Mouse (Mus musculus) lung, embryonic 16.5 days (tissue): ENCODE results near the gene Pola2. TPM values are rescaled to one million over a fixed set of nuclear protein-coding genes. Genes with fewer than 3 reads are reported as not detected.

ENCODE experiments used
- ATAC-seq: fragments of 200-750 bp; cut with Nextera tagmentation; 2 replicates; pipeline ENCODE4 v1.8.0; 2017; ENCODE audit warnings: low read depth, mild to moderate bottlenecking, moderate library complexity
- H3K27ac ChIP-seq: fragments of 300-500 bp; sonication (generic); 2 replicates; pipeline ENCODE4 v1.5.1; 2014; ENCODE audit warnings: mild to moderate bottlenecking, control low read depth, low read length
- H3K27me3 ChIP-seq: fragments of 300-500 bp; sonication (generic); 2 replicates; pipeline ENCODE4 v1.6.1; 2014; ENCODE audit warnings: low read depth, low read length, mixed read lengths; ENCODE audit not compliant: control insufficient read depth, insufficient read depth
- H3K36me3 ChIP-seq: fragments of 300-500 bp; sonication (generic); 2 replicates; pipeline ENCODE4 v1.6.1; 2014; ENCODE audit warnings: low read length; ENCODE audit not compliant: control insufficient read depth, insufficient read depth
- H3K4me1 ChIP-seq: fragments of 300-500 bp; sonication (generic); replicated peaks from 2 replicates; pipeline ENCODE4 v1.6.1; 2014; ENCODE audit warnings: low read length, mixed read lengths; ENCODE audit not compliant: control insufficient read depth, insufficient read depth
- H3K4me2 ChIP-seq: fragments of 300-500 bp; sonication (generic); 2 replicates; pipeline ENCODE4 v1.6.1; 2014; ENCODE audit warnings: low read depth, low read length, control low read depth
- H3K4me3 ChIP-seq: fragments of 300-500 bp; sonication (generic); 2 replicates; pipeline ENCODE4 v1.5.1; 2014; ENCODE audit warnings: mild to moderate bottlenecking, low read length, control low read depth
- H3K9ac ChIP-seq: fragments of 300-500 bp; sonication (generic); 2 replicates; pipeline ENCODE4 v1.6.1; 2014; ENCODE audit warnings: low read length, control low read depth
- H3K9me3 ChIP-seq: fragments of 300-500 bp; sonication (generic); 2 replicates; pipeline ENCODE4 v1.6.1; 2016; ENCODE audit warnings: low read length; ENCODE audit not compliant: control insufficient read depth
- WGBS: fragments of 180-500 bp; shearing (Covaris S2); extraction: QIAGEN DNeasy Blood & Tissue Kit; methylation state at CpG from one replicate; pipeline ENCODE4 v1.1.7; 2014; 5-methylcytosine and 5-hydroxymethylcytosine counted together
- polyA plus RNA-seq: library from polyadenylated mRNA; unstranded; fragments of >200 nt; fragmentation: Nextera tagmentation; extraction: Ambion mirVana; gene quantifications from 2 replicates; pipeline ENCODE4 v1.2.1, GENCODE M21; 2015

The Pola2 gene
- 64.2 and 70.0 TPM in 2 replicates for polyA plus RNA-seq

DNA sequence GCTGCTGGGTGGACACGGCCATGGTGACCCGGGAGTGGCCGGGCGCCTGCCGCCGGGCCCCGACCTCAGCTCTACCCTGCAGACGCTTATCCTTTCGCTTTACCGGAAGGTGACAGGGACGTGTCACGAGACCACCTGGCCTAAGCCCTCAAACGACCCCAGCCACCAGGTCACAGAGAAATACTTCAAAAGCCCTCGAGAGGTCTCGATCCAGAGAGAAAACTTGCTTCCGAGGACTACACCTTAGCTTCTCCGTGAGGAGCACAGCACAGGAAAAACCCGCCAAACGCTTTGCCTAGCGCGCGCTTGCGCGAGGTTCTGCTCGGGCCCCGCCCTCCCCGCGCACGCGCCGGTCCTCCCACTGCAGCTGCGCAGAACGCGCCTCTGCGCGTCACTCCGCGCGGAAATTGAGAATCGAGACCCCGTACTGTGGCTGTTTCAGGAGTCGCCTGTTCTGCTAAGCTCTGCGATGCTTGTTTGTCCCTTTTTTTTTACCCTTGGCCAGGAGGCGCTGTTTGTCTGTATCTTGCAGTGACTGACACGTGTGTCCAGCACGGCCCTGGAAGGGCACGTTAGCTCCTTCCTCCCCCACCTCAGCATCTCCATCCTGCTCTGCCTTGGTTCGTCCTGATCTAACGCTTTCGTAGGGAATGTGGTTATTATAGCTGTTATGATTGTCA lies at the start of gene Pola2:
Gene Pola2, minus strand, starts transcription at position 320 of the 680 bp plus-strand sequence.
- peak within 1 kb of the TSS; percentile 73 for H3K4me3 ChIP-seq
- no peaks in the 10 kb centered on the region for H3K36me3 ChIP-seq
- H3K27ac ChIP-seq, result peak within 1 kb of the TSS; percentile 66
- peak within 1 kb of the TSS; percentile 79 for H3K4me2 ChIP-seq
- H3K27me3 ChIP-seq, result no peaks in the 10 kb centered on the region
- no peaks in the 10 kb centered on the region for H3K9me3 ChIP-seq
- peak; percentile 92 for ATAC-seq
- peak within 1 kb of the TSS; percentile 83 for H3K9ac ChIP-seq
- WGBS, result under 1% methylated on average over 50 of the region's 50 CpGs
- peaks cover 17% of the 10 kb centered on the region for H3K4me1 ChIP-seq

GRCm38 (mm10) chr19:6013691-6014090 lies 49.7 kb upstream of the Pola2 start:
- H3K4me2 ChIP-seq, result no peak overlapping the region
- no peak overlapping the region for H3K9ac ChIP-seq
- no peak overlapping the region for H3K27ac ChIP-seq
- ATAC-seq, result no peak
- peaks cover 11% of the 10 kb centered on the region for H3K4me1 ChIP-seq
- WGBS, result 91% methylated on average over 10 of the region's 10 CpGs
- no peaks in the 10 kb centered on the region; the same call in 1 of the 2 replicates for H3K27me3 ChIP-seq
- H3K36me3 ChIP-seq, result no peaks in the 10 kb centered on the region
- no peak overlapping the region for H3K4me3 ChIP-seq
- H3K9me3 ChIP-seq, result no peaks in the 10 kb centered on the region

GRCm38 (mm10) chr19:6009137-6009536 lies 45.1 kb upstream of the Pola2 start:
- Histone ChIP-seq H3K4me1 (no peaks in the 10 kb centered on the region), H3K9ac (no peak overlapping the region), H3K9me3 (no peaks in the 10 kb centered on the region), H3K4me3 (no peak overlapping the region), H3K36me3 (peaks cover 4% of the 10 kb centered on the region; the same call in 1 of the 2 replicates), H3K4me2 (no peak overlapping the region), H3K27ac (no peak overlapping the region), H3K27me3 (no peaks in the 10 kb centered on the region)
- WGBS, result 71% methylated on average over 8 of the region's 8 CpGs
- ATAC-seq, result no peak

DNA sequence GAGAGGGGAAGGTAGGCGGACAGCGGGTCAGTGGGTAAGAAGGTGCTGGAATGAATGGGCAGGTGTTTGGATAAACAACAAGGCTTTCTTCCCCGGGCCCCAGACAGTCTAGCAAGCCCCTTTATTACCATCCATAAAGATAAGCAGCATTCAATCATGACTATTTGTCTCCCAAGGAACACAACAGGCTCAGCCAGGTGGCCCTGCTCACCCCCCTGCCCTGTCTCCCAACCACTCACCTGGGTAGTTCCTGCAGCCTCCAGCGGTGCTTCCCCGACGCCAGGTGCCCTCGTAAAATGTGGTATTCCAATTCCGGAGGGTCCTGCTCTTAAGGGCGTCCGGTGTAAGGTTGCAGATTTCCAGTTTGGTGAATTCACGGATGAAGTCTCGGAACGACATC lies 43.0 kb upstream of the Pola2 start:
- Histone ChIP-seq H3K36me3 (peaks cover 4% of the 10 kb centered on the region; the same call in 1 of the 2 replicates), H3K27ac (no peak overlapping the region), H3K27me3 (no peaks in the 10 kb centered on the region), H3K9ac (no peak overlapping the region), H3K9me3 (no peaks in the 10 kb centered on the region), H3K4me3 (no peak overlapping the region), H3K4me2 (no peak overlapping the region), H3K4me1 (no peaks in the 10 kb centered on the region)
- WGBS, result 74% methylated on average over 13 of the region's 13 CpGs
- no peak for ATAC-seq

- Histone ChIP-seq H3K27ac (no peak overlapping the region), H3K9me3 (no peaks in the 10 kb centered on the region), H3K27me3 (no peaks in the 10 kb centered on the region), H3K36me3 (peaks cover 4% of the 10 kb centered on the region; the same call in 1 of the 2 replicates), H3K4me1 (no peaks in the 10 kb centered on the region), H3K9ac (no peak overlapping the region), H3K4me3 (no peak overlapping the region), H3K4me2 (no peak overlapping the region)
- no peak for ATAC-seq
- 50% methylated on average over 11 of the region's 11 CpGs for WGBS
Observed at GRCm38 (mm10) chr19:6005541-6005940, 41.5 kb upstream of the Pola2 start.

DNA sequence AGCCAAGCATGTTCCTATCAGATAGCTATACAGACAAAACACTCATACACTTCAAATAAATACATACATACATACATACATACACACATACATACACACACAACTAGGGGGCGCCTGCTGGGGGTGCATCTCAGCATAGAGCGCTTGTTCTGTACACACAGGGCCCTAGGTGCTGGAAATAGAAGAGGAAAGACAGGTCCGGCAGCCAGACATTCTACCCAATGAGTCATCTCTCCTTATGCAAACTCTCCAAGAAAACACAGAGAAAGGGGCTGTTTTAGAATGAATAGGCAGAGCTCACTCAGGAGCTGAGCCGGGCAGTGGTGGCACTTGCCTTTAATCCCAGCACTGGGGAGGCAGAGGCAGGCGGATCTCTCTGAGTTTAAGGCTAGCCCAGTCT lies 36.0 kb upstream of the Pola2 start:
- H3K4me1 ChIP-seq, result no peaks in the 10 kb centered on the region

DNA sequence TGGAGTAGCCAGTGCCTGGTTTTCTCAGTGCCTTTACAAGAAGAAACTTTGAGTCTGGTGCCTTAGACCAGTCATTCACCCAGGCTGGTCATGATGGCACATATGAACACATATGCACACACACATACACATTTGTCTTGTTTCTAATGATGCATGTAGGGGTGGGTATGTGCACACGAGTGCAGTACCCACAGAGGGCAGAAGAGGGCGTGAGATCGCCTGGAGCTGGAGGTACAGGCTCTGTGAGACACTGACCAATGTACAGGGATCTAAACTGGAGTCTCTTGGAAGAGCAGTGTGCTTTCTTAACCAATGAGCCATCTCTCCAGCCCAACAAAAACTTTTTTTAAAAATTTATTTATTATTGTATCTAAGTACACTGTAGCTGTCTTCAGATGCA lies 34.2 kb upstream of the Pola2 start:
- no peak overlapping the region for H3K4me3 ChIP-seq
- H3K4me2 ChIP-seq, result no peak overlapping the region
- no peak overlapping the region for H3K27ac ChIP-seq
- no peaks in the 10 kb centered on the region for H3K4me1 ChIP-seq
- no peak overlapping the region for H3K9ac ChIP-seq
- no peaks in the 10 kb centered on the region for H3K36me3 ChIP-seq
- no peak for ATAC-seq
- 77% methylated on average over 3 of the region's 3 CpGs for WGBS
- H3K27me3 ChIP-seq, result no peaks in the 10 kb centered on the region
- H3K9me3 ChIP-seq, result no peaks in the 10 kb centered on the region

More for the DNA sequence above, 36.0 kb upstream of the Pola2 start:
- no peaks in the 10 kb centered on the region for H3K27me3 ChIP-seq
- no peaks in the 10 kb centered on the region for H3K36me3 ChIP-seq
- H3K4me3 ChIP-seq, result no peak overlapping the region
- 56% methylated on average over 5 of the region's 5 CpGs for WGBS
- no peak overlapping the region for H3K4me2 ChIP-seq
- H3K27ac ChIP-seq, result no peak overlapping the region
- no peak overlapping the region for H3K9ac ChIP-seq
- no peaks in the 10 kb centered on the region for H3K9me3 ChIP-seq
- no peak for ATAC-seq

DNA sequence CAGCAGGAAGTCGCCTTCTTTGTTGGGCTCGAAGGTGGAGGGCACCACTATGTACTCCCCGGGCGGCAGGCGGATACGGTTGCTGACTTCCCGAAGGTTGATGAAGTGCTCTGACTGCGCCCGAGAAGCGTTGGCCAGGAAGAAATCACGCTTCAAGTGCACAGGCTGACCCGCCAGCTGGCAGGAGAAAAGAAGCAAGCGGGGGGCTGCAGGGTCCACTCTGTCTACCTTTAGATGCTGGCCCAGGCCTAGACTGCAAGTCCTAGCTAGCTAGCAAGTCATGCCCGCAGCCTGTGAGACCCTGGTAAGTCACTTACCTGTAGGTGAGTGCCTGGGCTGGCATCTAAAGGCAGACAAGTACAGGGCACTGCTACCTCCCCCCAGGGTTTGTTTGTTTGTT lies 30.7 kb upstream of the Pola2 start:
- Histone ChIP-seq H3K4me1 (peaks cover 4% of the 10 kb centered on the region; the same call in 1 of the 2 replicates), H3K27ac (no peak overlapping the region), H3K9ac (no peak overlapping the region), H3K4me3 (no peak overlapping the region), H3K4me2 (no peak overlapping the region), H3K36me3 (no peaks in the 10 kb centered on the region), H3K27me3 (no peaks in the 10 kb centered on the region), H3K9me3 (no peaks in the 10 kb centered on the region)
- ATAC-seq, result no peak
- WGBS, result 73% methylated on average over 14 of the region's 14 CpGs

DNA sequence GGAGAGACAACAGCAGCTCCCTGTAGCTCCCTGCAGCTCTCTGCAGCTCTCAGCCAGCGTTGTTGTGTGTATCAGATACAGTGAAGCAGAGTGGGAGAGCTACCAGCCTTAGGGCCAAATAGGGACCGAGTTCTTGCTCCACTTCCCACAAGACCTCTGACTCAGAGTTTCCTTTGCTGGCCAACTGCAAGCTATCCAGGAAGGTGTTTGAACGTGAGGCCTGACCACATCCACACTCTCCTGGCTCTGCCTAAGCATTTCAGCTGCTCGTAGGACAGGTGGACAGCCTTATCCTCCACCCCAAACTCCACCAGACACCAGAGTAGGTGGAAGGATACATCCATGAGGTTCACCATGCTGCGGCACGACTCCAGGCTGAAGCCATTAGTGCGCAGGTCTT lies 28.0 kb upstream of the Pola2 start:
- Histone ChIP-seq H3K27me3 (no peaks in the 10 kb centered on the region), H3K4me3 (no peak overlapping the region), H3K4me2 (no peak overlapping the region), H3K27ac (no peak overlapping the region), H3K9ac (no peak overlapping the region), H3K36me3 (no peaks in the 10 kb centered on the region), H3K9me3 (no peaks in the 10 kb centered on the region), H3K4me1 (peaks cover 17% of the 10 kb centered on the region)
- ATAC-seq, result no peak
- WGBS, result 78% methylated on average over 7 of the region's 7 CpGs
